Mouse (Mus musculus): ENCODE results near the gene Rhbdf2.
A peak's percentile ranks its signal among the peaks of the same experiment; 100 is the strongest.
"Not testable (repeated sequence)": the region's sequence is repeated elsewhere in the genome, so short reads cannot be mapped to it uniquely, and the experiment has no call there.

Rhbdf2 gene

GRCm38 (mm10) chr11:116644225-116645112 lies 17.6 kb upstream of the Rhbdf2 start:
- DNase-seq (ENCODE audit: low spot score in 2 of 2), result peak in 1 of 2 experiments; percentile 21

- peak in 1 of 2 experiments; percentile 32 for DNase-seq (ENCODE audit: low spot score in 2 of 2)
These were observed 16.9 kb upstream of the Rhbdf2 start for GRCm38 (mm10) chr11:116643579-116644224.

GRCm38 (mm10) chr11:116642681-116643578 lies 16.1 kb upstream of the Rhbdf2 start:
- DNase-seq (ENCODE audit: low spot score in 2 of 2), result peak; percentile 94 to 96

GRCm38 (mm10) chr11:116641731-116642130 lies 14.9 kb upstream of the Rhbdf2 start:
- peak in 1 of 2 experiments; percentile 2 for DNase-seq (ENCODE audit: low spot score in 2 of 2)

- peak in 1 of 2 experiments; percentile 63 for DNase-seq (ENCODE audit: low spot score in 2 of 2)
These were observed 14.3 kb upstream of the Rhbdf2 start for GRCm38 (mm10) chr11:116641168-116641567.

DNA sequence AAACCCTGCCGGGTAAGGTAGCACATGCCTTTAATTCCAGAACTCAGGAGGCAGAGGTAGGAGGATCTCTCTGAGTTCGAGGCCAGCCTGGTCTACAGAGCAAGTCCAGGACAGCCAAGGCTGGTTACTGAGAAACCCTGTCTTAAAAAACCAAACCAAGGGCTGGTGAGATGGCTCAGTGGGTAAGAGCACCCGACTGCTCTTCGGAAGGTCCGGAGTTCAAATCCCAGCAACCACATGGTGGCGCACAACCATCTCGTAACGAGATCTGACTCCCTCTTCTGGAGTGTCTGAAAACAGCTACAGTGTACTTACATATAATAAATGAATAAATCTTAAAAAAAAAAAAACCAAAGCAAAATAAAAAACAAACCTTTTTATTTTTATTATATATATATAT lies 9.8 kb upstream of the Rhbdf2 start:
- DNase-seq (ENCODE audit: low spot score in 2 of 2), result not testable (repeated sequence)

DNA sequence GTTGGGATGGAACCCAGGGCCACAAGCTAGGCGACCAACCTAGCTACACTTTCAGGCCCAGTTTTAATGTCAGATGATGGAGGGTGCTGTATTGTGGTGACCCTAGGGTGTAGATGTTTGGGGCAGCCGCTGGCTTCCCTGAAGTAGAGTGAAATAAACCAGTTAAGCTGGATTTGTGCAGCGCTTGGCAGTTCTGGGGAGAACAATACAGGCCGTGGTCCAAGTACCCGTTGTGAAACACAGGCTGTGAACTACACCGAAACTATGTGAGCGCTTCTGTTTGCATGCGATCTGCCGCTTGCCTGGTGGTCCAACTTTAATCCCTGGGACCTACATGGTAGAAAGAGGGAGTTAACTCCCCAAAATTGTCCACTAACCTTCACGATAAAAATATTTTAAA lies 6.1 kb upstream of the Rhbdf2 start:
- DNase-seq (ENCODE audit: low spot score in 2 of 2), result no peak

DNA sequence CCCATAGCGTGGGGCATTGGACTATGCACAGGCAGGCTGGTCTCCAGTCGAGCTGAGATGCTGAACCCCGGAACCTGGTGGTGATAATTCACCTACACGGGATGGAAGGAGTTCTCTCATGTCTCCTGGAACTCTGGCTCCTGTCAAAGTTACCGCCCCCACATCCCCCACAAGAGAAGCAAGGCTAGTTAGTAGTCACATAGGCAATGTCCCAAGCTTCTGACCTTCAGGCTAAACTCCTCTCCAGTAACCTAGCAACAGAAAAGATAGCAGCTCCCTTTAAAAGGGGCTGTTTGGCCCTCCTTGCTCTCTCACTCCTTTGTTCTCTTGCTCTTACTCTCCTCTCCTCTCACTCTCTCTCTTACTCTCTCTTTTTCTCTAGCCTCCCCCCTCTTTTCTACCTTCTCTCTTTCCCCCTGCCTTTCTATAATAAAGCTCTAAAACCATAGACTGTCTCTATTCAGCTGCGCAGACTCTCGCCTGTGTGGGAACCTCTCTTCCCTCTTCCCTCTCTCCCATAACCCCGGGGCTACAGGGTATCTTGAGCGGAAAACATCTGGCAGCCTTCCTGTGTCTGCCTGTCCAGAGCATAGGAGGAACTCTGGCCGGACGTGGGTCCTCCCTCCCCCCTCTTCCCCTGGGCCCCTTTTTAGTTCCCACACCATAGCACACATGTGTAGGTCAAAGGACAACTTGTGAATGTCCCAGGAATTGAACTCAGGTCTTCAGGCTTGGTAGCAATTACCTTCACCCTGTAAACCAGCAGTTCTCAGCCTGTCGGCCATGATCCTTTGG lies 3.5 kb upstream of the Rhbdf2 start:
- DNase-seq (ENCODE audit: low spot score in 2 of 2), result no peak

- no peak for DNase-seq (ENCODE audit: low spot score in 2 of 2)
These were observed 2.7 kb upstream of the Rhbdf2 start for GRCm38 (mm10) chr11:116629472-116629871.

- peak; percentile 85 to 95 for DNase-seq (ENCODE audit: low spot score in 2 of 2)
These were observed 1.9 kb upstream of the Rhbdf2 start for GRCm38 (mm10) chr11:116628712-116629111.

DNA sequence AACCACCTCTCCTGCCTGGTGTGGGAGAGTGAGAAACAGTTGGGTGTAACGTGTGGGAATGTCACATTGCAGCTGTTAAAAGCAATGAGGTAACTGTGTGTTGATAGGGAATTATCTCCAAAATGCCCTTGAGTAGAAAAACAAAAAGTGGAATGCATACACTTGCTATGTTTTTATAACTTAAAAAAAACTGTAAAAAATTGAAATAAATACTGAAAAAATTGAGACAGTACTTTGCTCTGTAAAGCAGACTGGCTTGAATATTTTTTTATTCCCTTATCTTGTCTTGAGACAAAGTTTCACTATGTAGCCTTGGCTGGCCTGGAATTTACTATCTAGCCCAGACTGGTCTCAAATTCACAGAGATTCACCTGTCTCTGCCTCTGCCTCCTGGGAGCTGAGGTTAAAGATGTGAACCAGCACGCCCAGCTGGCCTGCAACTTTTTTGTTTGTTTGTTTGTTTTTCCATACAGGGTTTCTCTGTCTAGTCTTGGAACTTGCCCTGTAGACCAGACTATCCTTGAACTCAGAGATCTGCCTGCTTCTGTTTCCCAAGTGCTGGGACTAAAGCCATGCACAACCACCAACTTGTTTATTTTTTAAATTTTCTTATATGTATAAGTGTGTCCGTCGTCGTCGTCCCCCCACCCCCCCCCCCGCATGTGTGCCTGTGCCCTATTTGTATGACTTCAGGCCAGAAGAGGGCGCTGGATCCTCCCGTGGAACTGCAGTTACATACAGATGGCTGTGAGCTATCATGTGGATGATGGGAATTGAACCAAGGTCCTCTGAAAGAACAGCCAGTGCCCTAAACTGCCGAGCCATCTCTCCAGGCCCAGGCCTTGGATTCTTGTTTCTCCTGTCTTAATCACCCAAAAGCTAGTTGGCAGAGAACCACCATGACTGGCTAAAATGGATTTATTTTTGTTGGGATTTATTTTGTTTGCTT lies 527 bp upstream of the Rhbdf2 start:
- no peak for DNase-seq (ENCODE audit: low spot score in 2 of 2)

DNA sequence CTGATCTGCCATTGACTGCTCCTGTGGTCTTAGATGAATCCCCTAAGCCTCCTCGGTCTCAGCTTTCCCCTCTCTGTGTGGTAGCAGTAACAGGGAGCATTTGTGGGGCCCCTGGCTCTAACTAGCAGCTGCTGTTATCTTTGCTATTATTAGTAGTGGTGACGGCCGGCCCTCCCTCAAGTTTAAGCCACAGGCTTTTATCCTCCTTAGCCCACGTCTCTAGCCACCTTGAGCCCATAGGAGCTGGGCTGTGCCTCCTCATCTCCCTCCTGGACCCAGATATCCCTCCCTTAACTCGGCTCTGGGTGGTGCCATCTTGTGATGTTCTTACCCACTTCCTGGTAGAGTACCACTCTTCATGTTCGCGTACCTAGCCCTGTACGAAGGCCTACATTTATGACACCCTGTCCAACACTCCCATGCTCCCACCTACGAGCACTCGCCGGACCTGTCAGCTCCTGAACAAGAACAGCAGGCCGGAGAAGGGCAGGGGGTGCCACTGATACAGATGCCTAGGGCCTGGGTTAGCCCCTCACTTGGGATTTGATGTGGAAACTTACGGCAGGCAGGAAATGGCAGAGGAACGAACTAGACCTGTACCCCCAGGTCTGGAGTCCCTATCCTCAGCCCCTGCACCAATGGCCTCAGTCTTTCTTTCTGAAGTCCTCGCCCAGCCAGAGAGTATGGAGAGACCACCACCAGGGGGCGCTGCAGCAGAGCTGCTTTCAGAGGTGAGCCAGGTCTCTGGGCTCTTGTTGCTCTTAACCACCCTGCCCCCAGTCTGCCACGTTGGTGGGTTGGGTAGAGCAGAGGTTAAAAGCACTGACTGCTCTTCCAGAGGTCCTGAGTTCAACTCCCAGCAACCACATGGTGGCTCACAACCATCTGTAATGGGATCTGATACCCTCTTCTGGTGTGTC lies 1.5 kb downstream of the Rhbdf2 start:
- peak in 1 of 2 experiments; percentile 54 for DNase-seq (ENCODE audit: low spot score in 2 of 2)

DNA sequence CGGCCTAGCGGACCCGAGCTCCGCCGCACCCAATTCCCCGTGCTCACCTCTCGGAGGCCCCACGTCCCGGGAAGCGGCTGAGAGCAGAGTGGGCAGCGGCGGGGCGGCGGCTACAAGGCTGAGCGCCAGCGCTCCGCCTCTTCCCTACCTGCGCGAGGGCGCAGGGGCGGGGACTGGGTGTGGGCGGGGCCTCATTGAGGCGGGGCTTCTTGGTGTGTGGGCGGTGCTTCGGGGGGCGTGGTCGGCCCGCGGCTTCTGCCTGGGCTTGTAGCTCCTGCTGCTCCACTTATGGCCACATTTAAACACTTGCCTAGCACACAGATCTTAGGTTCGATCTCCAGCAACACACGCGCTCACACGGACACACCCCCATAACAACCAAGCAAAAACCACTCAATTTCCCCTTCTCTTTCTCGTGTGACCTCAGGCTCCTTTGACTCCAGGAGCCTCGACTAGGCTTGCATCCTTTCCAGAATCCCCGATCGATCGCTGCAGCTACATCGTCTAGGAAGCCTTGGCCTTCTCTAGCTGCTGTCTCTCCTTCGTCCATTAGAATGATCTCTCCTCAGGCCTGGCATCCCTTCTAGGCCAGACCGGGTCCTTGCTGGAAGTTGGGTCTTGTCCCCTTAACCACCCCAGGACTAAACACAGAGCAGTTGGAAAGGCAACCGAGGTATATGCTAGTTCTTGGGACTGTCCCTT lies 2.5 kb downstream of the Rhbdf2 start:
- DNase-seq (ENCODE audit: low spot score in 2 of 2), result no peak

DNA sequence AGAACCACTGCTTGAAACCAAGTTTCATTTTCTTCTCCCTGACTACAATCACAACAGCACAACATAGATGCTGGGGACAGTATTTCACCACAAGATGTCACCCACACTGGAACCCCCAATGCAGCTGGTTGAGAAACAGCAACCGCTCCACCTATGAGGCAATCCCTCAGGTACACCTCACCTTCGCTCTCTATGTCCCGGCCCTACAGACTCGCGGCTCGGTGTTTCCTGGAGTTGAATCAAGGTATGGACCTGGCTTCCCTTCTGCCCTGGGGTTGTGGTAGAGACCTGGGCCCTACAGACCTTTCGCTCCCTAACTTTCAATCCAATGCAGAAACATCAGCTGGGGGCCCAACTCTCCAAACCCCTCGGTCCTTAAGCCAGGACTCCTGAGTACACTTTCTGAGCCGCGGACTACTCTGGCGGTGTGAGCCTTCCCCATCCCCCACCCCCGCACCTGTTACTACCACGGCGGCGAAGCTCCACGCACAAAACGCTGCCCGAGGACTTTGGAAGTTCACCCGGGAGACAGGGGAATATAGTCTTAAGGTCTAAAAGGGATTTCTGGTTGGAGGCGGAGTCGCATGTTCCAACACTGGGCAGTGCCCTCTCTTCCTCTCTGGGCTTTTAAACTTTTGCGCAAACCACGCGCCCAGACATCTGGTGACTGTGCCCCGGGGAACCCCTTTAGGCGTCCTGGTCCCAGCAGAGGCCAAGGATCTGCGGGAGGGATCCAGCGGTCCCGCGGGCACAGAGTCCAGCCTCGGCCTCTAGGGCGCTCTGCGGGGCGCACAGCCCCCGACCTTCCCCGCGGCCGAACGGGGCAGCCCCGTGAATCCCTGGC lies 3.3 kb downstream of the Rhbdf2 start:
- DNase-seq (ENCODE audit: low spot score in 2 of 2), result no peak

- peak in 1 of 2 experiments; percentile 72 for DNase-seq (ENCODE audit: low spot score in 2 of 2)
These were observed 5.5 kb downstream of the Rhbdf2 start for GRCm38 (mm10) chr11:116621258-116621704.

GRCm38 (mm10) chr11:116620559-116621253 lies 6.1 kb downstream of the Rhbdf2 start:
- no peak for DNase-seq (ENCODE audit: low spot score in 2 of 2)

DNA sequence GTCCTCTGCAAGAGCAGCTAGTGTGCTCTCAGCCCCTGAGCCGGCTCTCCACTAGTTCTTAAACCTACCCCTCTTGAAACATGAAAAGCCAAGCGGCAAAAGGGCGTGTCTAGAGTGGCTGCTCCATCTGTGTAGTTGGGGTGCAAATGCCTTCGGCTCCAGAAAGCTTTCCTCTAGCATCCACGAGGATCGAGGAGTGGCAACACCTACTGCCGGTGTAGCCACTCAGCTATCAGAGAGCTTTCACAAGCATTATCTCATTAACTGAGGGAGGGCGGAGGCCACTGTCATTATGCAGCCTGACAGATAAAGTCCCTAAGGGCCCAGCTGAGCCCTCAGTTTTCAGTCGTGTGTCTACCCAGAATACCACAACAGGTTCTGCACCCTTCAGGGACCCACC lies 6.7 kb downstream of the Rhbdf2 start:
- DNase-seq (ENCODE audit: low spot score in 2 of 2), result no peak
